Mouse (Mus musculus) neutrophil, adult 5-6 weeks (primary cell): Measurements from ENCODE around the gene Mettl16. TPM values are rescaled to one million over a fixed set of nuclear protein-coding genes. Genes with fewer than 3 reads are reported as not detected.

Source experiments
- ATAC-seq: fragments of 151-379, 151-347 bp; 2 replicates; pipeline ENCODE4 v1.8.0; 2017; ENCODE audit warnings: mild to moderate bottlenecking, moderate TSS enrichment; ENCODE audit not compliant: insufficient number of reproducible peaks, poor library complexity, low FRiP score, severe bottlenecking; ENCODE audit errors: extremely low read depth
- total RNA-seq: library from RNA; stranded (forward); fragments of 200-1000 nt; gene quantifications from 2 replicates; pipeline ENCODE4 v1.2.3, GENCODE M21; 2017

Mettl16 gene
- total RNA-seq = 22.6 and 37.8 TPM in 2 replicates

GRCm38 (mm10) chr11:74770595-74771207 is at the start of gene Mettl16:
Gene Mettl16 (plus strand): TSS chr11:74770830.
- peak; percentile 97 for ATAC-seq

DNA sequence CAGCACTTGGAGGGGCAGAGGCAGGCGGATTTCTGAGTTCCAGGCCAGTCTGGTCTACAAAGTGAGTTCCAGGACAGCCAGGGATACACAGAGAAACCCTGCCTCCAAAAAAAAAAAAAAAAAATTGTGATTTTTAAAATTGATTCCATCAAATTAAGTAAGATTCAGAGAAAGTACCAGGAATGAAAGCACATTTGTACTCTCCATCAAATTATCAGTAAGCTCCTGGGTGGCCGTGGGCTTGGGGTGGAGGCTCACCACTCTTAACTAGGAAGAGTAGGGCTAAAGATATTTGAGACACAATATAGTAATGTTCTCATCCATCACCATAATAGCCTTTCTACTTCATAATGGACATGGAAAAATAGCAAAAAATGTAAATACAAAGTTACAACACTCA is 49.5 kb upstream of the Mettl16 start:
- no peak for ATAC-seq

GRCm38 (mm10) chr11:74721971-74722370 is 48.7 kb upstream of the Mettl16 start:
- no peak for ATAC-seq

DNA sequence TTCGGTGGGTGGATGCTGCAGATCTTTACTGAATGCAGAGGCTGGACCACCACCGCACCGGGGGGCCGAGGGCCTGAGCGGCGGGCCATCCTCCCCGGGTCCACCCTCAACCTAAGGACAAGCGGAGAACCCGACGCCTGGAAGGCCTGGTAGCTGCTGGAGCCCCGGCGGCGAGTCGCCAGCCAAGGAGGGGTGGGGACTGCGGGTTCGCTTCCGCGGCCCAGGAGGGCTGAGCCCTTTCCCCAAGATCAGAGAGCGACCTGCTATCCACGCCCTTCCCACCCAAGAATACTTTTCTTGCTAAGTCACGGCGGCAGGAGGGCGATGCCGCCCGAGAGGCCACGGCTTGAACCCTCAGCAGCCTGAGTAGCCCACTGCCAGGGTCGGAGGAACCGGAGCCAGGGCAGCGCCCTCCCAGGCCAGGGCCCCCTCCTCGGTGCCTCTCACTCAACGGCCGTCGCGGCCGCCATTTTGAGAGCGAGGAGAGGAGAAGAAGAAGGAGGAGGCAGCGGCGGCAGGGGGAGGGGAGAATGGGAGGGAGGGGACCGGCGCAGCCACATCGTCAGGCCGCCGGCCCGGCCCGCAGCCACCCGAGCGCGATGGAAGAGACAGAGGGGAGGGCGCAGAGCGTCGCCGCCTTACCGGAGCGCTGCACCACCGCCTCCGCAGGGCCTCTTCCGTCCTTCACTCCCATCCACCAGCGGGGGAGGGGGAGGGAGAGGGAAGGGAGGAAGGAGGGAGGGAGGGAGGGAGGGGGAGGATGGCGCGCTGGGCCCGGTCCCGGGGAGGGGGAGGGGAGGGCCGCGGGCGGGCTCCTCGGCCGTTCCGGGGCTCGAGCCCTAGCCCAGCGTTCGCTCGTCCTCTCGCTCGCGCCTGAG is 47.0 kb upstream of the Mettl16 start:
- peak; percentile 76 for ATAC-seq

DNA sequence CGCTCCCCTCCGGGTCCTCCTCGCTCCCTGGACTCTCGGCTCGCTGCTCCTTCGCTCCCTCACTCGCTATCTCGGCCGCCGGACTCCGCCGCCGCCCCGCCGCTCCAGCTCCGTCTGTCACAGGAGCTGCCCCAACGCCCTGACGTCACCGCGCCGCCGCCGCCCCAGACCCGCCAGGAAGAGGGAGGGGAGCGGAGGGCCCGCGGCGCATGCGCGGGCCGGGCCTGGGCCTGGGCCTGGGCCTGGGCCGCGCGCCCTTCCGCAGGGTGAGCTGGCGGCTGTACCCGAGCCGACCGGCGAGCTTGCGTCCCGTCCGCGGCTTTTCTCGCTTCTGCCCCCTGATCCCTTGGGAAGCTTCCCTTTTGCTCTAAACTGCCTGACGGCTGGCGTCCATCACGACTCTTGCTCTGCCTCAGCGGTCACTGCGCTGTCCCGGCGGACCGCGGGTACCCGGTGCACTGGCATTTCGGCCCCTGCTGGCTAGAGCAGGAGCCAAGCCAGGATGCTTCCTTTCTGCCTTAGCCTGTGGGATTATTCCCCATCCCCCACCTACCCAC is 46.3 kb upstream of the Mettl16 start, which contains the start of gene Pafah1b1:
Gene Pafah1b1 (minus strand): TSS at position 436 of the 557 bp plus-strand sequence.
- peak; percentile 75 for ATAC-seq

GRCm38 (mm10) chr11:74725181-74725580 is 45.4 kb upstream of the Mettl16 start:
- ATAC-seq = no peak

DNA sequence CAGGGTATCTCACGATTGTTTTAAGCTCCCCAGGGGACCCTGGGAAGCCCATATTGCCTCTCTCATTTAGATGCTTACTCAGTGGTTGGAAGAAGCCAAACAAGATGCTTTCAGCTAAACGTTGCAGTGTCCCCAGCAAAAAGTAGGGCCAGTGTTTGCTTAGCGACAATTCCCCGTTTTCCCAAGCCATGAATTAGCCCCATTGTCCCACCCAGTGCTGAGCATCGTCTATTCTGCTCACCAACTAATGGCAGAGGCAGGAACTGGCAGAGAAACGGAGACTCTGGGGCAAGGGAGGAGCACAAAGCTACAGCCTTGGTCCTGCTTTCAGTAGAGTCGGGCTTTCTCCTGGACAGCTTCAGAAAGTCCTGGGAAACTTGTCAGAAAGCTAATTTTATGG is 35.7 kb upstream of the Mettl16 start:
- ATAC-seq = no peak

GRCm38 (mm10) chr11:74737861-74738260 is 32.8 kb upstream of the Mettl16 start:
- ATAC-seq = no peak

- no peak for ATAC-seq
These were observed 22.6 kb upstream of the Mettl16 start for GRCm38 (mm10) chr11:74748022-74748421.

- ATAC-seq = no peak
These were observed 21.4 kb upstream of the Mettl16 start for GRCm38 (mm10) chr11:74749241-74749640.

DNA sequence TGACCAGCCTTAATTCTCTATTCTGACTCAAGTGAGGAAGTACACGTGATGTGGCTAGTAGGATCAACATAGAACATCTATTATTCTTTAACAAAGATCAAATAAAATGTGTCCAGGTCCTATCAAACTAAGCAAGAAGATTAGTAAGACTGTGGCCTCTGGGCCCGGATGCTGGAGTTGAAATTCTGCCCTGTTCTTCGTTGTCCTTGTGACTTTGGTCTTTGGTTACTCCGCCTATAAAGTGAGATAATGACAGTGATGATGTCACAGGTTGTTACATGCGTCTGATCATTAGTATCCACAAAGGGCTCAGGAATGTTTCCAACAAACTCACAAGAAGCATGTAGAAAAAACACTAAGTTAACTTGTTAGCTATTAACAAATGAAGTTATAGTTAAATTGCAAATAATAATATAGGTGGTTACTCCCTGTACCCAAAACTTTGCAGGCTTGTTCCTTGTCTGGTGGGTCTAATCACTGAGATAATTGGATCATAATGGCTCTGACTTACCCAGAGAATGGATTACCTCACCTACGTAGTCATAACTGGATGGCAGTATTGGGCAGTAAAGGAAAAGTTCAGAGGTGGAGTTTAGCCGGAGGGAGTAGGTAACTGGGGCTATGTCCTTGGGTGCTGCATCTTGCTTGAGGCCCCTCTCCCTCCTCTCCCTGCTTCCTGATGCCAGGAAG is 19.8 kb upstream of the Mettl16 start:
- no peak for ATAC-seq

- ATAC-seq = no peak
These were observed 19.1 kb upstream of the Mettl16 start for GRCm38 (mm10) chr11:74751352-74752066.

- no peak for ATAC-seq
These were observed 14.0 kb upstream of the Mettl16 start for GRCm38 (mm10) chr11:74756631-74757030.

DNA sequence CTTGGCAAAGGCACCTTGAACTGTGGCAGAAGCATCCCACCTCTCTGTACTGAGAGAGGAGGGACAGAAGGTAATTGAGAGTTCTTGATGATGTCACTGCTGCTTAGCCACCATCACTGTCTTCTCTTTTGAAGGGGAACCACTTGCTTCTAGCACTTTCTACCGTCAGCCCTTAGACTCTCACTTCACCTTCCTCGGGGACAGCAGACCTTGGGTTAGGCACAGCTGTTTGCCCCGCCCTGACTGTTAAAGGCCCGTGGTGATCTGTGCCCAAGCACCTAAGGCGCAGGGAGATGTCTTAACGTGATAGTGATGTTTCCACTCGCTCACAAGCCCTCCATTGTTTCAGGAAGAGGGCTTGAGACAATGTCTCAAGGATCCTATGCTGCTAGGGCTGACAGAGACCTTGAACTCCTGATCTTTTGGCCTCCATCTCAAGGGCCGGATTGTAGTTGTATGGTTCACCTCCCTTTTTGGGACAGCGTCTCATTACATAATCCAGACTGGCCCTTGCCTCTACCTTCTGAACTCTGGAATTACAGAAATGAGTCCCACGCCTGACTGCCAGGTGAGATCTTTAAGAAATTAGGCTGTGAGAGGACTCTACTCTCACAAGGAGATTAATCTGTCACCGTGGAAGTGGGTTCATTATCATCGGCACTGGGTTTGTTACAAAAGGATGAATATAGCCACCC is 9.5 kb upstream of the Mettl16 start:
- ATAC-seq = no peak

GRCm38 (mm10) chr11:74763960-74764625 is 6.5 kb upstream of the Mettl16 start:
- no peak for ATAC-seq

DNA sequence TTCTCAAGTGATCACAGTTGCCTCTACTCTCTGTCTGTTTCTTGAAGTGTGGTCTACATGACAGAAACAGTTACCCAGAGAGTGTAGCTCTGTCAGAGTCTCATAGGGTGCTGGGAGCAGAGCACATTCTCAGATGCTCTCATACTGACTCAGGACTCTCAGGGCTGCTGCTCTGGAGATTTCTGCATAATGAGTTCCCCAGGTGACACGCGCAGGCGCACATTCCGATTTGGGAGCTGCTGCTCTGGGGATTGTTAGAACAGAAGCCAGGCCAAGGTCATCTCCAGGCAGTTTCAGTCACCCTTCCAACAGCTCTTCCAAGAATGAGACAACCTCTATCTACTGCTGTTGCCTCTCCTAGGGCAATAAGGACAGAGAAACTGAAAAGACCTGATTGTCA is 3.2 kb upstream of the Mettl16 start:
- no peak for ATAC-seq

DNA sequence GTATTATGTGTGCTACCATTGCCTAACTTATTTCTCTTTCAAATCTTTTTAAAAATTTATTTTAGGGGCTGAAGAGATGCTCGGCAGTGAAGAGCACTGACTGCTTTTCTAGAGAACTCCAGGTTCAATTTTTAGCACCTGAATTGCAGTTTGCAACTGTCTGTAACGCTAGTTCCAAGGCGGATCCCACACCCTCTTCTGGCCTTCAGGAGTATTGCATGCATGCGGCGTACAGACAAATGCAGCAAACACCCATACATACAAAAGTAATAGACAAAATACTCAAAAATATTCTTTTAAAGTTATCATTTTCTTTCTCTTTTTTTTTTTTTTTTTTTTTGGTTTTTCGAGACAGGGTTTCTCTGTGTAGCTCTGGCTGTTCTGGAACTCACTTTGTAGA is 2.6 kb upstream of the Mettl16 start:
- peak; percentile 28; the same call in 1 of the 2 replicates for ATAC-seq

- ATAC-seq = no peak
These were observed 593 bp upstream of the Mettl16 start for GRCm38 (mm10) chr11:74770037-74770436.
